Mouse (Mus musculus): ENCODE results near the gene Fbxl4. TPM values are rescaled to one million over a fixed set of nuclear protein-coding genes. Genes with fewer than 3 reads are reported as not detected.
A peak's percentile ranks its signal among the peaks of the same experiment; 100 is the strongest.

Gene Fbxl4
- polyA plus RNA-seq, 1 experiment from 2014 or later: 9.0 TPM

DNA sequence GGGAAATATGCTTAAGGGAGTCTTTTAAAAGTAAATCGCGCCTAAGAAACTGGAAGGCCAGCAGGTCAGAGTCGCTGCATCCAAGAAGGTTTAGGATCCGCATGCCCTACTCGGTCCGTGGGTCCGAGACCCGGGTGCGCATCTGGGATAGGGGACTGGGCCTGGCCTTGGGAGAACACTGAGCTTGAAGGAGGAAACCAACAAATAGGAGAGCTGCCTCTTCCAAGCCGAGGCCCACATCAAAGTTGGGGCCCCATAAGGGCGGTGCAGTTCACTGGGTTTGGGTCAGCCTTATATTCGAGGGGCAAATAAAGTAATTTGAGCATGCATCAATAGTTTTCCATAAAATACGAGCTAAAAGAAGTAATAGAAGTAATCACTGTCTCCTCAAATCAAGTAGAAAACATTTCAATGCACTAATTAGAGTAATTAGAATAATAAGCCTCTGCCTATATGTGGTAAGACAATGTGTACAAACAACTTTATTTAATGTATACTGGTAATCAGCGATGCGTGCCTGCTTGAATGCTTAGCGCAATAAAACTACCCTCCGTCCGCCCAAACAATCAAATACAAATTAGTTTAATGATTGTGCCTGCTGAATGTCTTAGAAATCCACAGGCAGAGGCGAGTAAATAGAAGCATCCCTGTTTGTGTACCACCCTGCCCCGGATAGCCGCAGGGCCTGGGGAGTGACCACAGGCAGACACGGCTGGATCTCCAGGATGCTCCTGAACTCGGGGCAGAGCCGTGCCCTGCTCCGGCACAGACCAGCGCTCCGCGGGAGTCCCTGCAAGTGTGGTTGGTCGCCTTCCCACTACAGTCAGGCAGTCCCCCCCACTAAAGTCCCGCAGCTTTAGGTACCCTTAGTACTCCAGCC lies 121.4 kb downstream of the Fbxl4 start:
- ATAC-seq (replicated peaks; ENCODE audit: insufficient number of reproducible peaks, low FRiP score, low TSS enrichment, low read depth) (peak; percentile 55; the same call in 1 of the 2 replicates), DNase-seq (ENCODE audit: low spot score) (no peak)
- H3K9ac ChIP-seq (replicated peaks; ENCODE audit: low read length): no peak overlapping the region
- H3K4me2 ChIP-seq (ENCODE audit: low read depth, low read length): 0 out of 2 replicates have a peak overlapping the region, but pooled peaks have one; percentile 7
- no peak overlapping the region for H3K27ac ChIP-seq (replicated peaks; ENCODE audit: low read depth, low read length)
- peaks cover 2% of the 10 kb centered on the region for H3K4me1 ChIP-seq (ENCODE audit: control insufficient read depth, insufficient read depth, low read length)
- no peaks in the 10 kb centered on the region for H3K36me3 ChIP-seq (replicated peaks; ENCODE audit: control insufficient read depth, insufficient read depth, low read depth, low read length)
- H3K9me3 ChIP-seq (replicated peaks; ENCODE audit: control insufficient read depth, low read length): no peaks in the 10 kb centered on the region
- WGBS: under 1% methylated on average over 30 of the region's 30 CpGs
- no peak overlapping the region for H3K4me3 ChIP-seq (ENCODE audit: low read depth, low read length)
- peaks cover 36% of the 10 kb centered on the region for H3K27me3 ChIP-seq (ENCODE audit: control insufficient read depth, insufficient read depth, low read length)

GRCm38 (mm10) chr4:22479368-22480090 lies 122.2 kb downstream of the Fbxl4 start:
- H3K4me3 ChIP-seq (ENCODE audit: low read depth, low read length): no peak overlapping the region
- peak; percentile 26; the same call in 1 of the 2 replicates for ATAC-seq (replicated peaks; ENCODE audit: insufficient number of reproducible peaks, low FRiP score, low TSS enrichment, low read depth)
- DNase-seq (ENCODE audit: low spot score): peak; percentile 35
- no peak overlapping the region for H3K27ac ChIP-seq (replicated peaks; ENCODE audit: low read depth, low read length)
- H3K36me3 ChIP-seq (replicated peaks; ENCODE audit: control insufficient read depth, insufficient read depth, low read depth, low read length): no peaks in the 10 kb centered on the region
- no peak overlapping the region for H3K9ac ChIP-seq (replicated peaks; ENCODE audit: low read length)
- H3K27me3 ChIP-seq (ENCODE audit: control insufficient read depth, insufficient read depth, low read length): peaks cover 36% of the 10 kb centered on the region
- no peaks in the 10 kb centered on the region for H3K9me3 ChIP-seq (replicated peaks; ENCODE audit: control insufficient read depth, low read length)
- H3K4me1 ChIP-seq (ENCODE audit: control insufficient read depth, insufficient read depth, low read length): peaks cover 2% of the 10 kb centered on the region
- H3K4me2 ChIP-seq (ENCODE audit: low read depth, low read length): 0 out of 2 replicates have a peak overlapping the region, but pooled peaks have one; percentile 7
- WGBS: under 1% methylated on average over 28 of the region's 28 CpGs

GRCm38 (mm10) chr4:22480091-22480857 lies 122.9 kb downstream of the Fbxl4 start:
- Histone ChIP-seq H3K9ac (replicated peaks; ENCODE audit: low read length) (0 out of 2 replicates have a peak overlapping the region, but pooled peaks have one; percentile 14), H3K4me1 (ENCODE audit: control insufficient read depth, insufficient read depth, low read length) (peaks cover 2% of the 10 kb centered on the region), H3K9me3 (replicated peaks; ENCODE audit: control insufficient read depth, low read length) (no peaks in the 10 kb centered on the region), H3K4me2 (ENCODE audit: low read depth, low read length) (peak overlapping the region; percentile 10; the same call in 1 of the 2 replicates), H3K27ac (replicated peaks; ENCODE audit: low read depth, low read length) (no peak overlapping the region), H3K4me3 (ENCODE audit: low read depth, low read length) (0 out of 2 replicates have a peak overlapping the region, but pooled peaks have one; percentile 11), H3K27me3 (ENCODE audit: control insufficient read depth, insufficient read depth, low read length) (peaks cover 36% of the 10 kb centered on the region), H3K36me3 (replicated peaks; ENCODE audit: control insufficient read depth, insufficient read depth, low read depth, low read length) (no peaks in the 10 kb centered on the region)
- DNase-seq (ENCODE audit: low spot score) (no peak), ATAC-seq (replicated peaks; ENCODE audit: insufficient number of reproducible peaks, low FRiP score, low TSS enrichment, low read depth) (no peak)
- WGBS: under 1% methylated on average over 18 of the region's 18 CpGs

DNA sequence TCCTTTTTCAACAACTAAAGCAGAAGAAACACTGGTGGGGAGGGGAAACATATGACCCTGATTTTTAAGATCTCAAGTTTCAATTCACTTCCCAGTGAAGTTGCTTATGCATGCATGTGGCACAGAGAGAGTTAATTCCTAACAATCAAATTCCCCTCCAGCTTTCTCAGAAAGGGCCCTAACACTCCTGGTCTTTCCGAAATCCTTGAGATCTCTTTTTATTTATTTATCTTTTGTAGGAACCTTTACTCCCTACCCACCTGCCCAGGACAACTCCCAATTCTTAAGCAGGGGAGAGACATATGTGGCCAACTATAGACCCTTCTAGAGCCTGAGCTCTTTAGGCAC lies 123.5 kb downstream of the Fbxl4 start:
- ATAC-seq (replicated peaks; ENCODE audit: insufficient number of reproducible peaks, low FRiP score, low TSS enrichment, low read depth) (no peak), DNase-seq (ENCODE audit: low spot score) (no peak)
- Histone ChIP-seq H3K27me3 (ENCODE audit: control insufficient read depth, insufficient read depth, low read length) (peaks cover 33% of the 10 kb centered on the region), H3K36me3 (replicated peaks; ENCODE audit: control insufficient read depth, insufficient read depth, low read depth, low read length) (no peaks in the 10 kb centered on the region), H3K9me3 (replicated peaks; ENCODE audit: control insufficient read depth, low read length) (no peaks in the 10 kb centered on the region), H3K9ac (replicated peaks; ENCODE audit: low read length) (no peak overlapping the region), H3K4me1 (ENCODE audit: control insufficient read depth, insufficient read depth, low read length) (peaks cover 2% of the 10 kb centered on the region), H3K27ac (replicated peaks; ENCODE audit: low read depth, low read length) (no peak overlapping the region), H3K4me2 (ENCODE audit: low read depth, low read length) (no peak overlapping the region), H3K4me3 (ENCODE audit: low read depth, low read length) (no peak overlapping the region)
- WGBS: 0% methylated on average over 1 of the region's 1 CpGs

- no peak for DNase-seq (ENCODE audit: low spot score)
- H3K36me3 ChIP-seq (replicated peaks; ENCODE audit: control insufficient read depth, insufficient read depth, low read depth, low read length): no peaks in the 10 kb centered on the region
- H3K4me2 ChIP-seq (ENCODE audit: low read depth, low read length): no peak overlapping the region
- WGBS: 24% methylated on average over 2 of the region's 2 CpGs
- ATAC-seq (replicated peaks; ENCODE audit: insufficient number of reproducible peaks, low FRiP score, low TSS enrichment, low read depth): no peak
- no peak overlapping the region for H3K9ac ChIP-seq (replicated peaks; ENCODE audit: low read length)
- peaks cover 40% of the 10 kb centered on the region for H3K27me3 ChIP-seq (ENCODE audit: control insufficient read depth, insufficient read depth, low read length)
- H3K9me3 ChIP-seq (replicated peaks; ENCODE audit: control insufficient read depth, low read length): no peaks in the 10 kb centered on the region
- no peak overlapping the region for H3K27ac ChIP-seq (replicated peaks; ENCODE audit: low read depth, low read length)
- H3K4me1 ChIP-seq (ENCODE audit: control insufficient read depth, insufficient read depth, low read length): peaks cover 3% of the 10 kb centered on the region
- H3K4me3 ChIP-seq (ENCODE audit: low read depth, low read length): no peak overlapping the region
Measured at GRCm38 (mm10) chr4:22482118-22482517, 124.8 kb downstream of the Fbxl4 start.

DNA sequence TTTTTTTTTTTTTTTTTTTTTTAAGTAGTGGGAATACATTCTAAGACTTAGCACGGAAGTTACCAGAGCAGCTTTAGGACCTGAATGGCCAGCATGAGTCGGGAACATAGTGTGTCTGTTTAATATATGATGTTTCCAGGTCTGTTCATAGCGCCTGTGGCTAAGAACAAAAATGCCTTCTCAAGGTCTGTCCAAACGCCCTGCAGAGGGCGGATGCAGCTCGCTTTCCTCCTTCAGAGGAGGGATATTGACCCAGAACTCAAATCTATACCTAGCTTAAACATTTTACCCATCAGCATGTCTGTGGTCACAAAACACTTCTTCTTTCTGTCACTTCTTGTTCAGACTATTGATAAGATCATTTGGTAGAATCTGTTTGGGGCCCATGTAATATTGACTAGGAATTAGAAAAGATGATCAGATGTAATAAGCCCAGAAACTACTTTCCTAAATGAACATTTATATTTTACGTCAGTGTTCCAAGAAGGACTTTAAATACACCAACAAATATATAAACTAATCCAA lies 125.5 kb downstream of the Fbxl4 start:
- DNase-seq (ENCODE audit: low spot score): peak; percentile 66
- H3K4me3 ChIP-seq (ENCODE audit: low read depth, low read length): no peak overlapping the region
- no peaks in the 10 kb centered on the region for H3K9me3 ChIP-seq (replicated peaks; ENCODE audit: control insufficient read depth, low read length)
- H3K9ac ChIP-seq (replicated peaks; ENCODE audit: low read length): no peak overlapping the region
- H3K36me3 ChIP-seq (replicated peaks; ENCODE audit: control insufficient read depth, insufficient read depth, low read depth, low read length): no peaks in the 10 kb centered on the region
- WGBS: 7% methylated on average over 7 of the region's 7 CpGs
- no peak for ATAC-seq (replicated peaks; ENCODE audit: insufficient number of reproducible peaks, low FRiP score, low TSS enrichment, low read depth)
- H3K4me2 ChIP-seq (ENCODE audit: low read depth, low read length): no peak overlapping the region
- no peak overlapping the region for H3K27ac ChIP-seq (replicated peaks; ENCODE audit: low read depth, low read length)
- H3K4me1 ChIP-seq (ENCODE audit: control insufficient read depth, insufficient read depth, low read length): peaks cover 5% of the 10 kb centered on the region
- peaks cover 43% of the 10 kb centered on the region for H3K27me3 ChIP-seq (ENCODE audit: control insufficient read depth, insufficient read depth, low read length)

GRCm38 (mm10) chr4:22483548-22483947 lies 126.2 kb downstream of the Fbxl4 start:
- H3K4me3 ChIP-seq (ENCODE audit: low read depth, low read length): no peak overlapping the region
- no peak overlapping the region for H3K4me2 ChIP-seq (ENCODE audit: low read depth, low read length)
- H3K9ac ChIP-seq (replicated peaks; ENCODE audit: low read length): no peak overlapping the region
- no peaks in the 10 kb centered on the region for H3K36me3 ChIP-seq (replicated peaks; ENCODE audit: control insufficient read depth, insufficient read depth, low read depth, low read length)
- no peak for DNase-seq (ENCODE audit: low spot score)
- no peak for ATAC-seq (replicated peaks; ENCODE audit: insufficient number of reproducible peaks, low FRiP score, low TSS enrichment, low read depth)
- H3K4me1 ChIP-seq (ENCODE audit: control insufficient read depth, insufficient read depth, low read length): peaks cover 5% of the 10 kb centered on the region
- H3K27me3 ChIP-seq (ENCODE audit: control insufficient read depth, insufficient read depth, low read length): peaks cover 45% of the 10 kb centered on the region
- H3K9me3 ChIP-seq (replicated peaks; ENCODE audit: control insufficient read depth, low read length): no peaks in the 10 kb centered on the region
- no peak overlapping the region for H3K27ac ChIP-seq (replicated peaks; ENCODE audit: low read depth, low read length)
- WGBS: 17% methylated on average over 2 of the region's 2 CpGs

Data from embryonic facial prominence, embryonic 11.5 days (tissue).